In genomic region chr13:112490036-112490435, GRCm38 (mm10) we compare ENCODE assay signal across 20 mouse cellular contexts. TPM values are rescaled to one million over a fixed set of nuclear protein-coding genes. Genes with fewer than 3 reads are reported as not detected.
A peak's percentile ranks its signal among the peaks of the same experiment; 100 is the strongest.
DNase-seq lines count a peak whose midpoint lies in the region; ATAC-seq and TF ChIP-seq lines count a peak whose summit lies in the region.
"Had no signal": no experiment of that assay in that cellular context is flagged by ENCODE, and none has a peak within 500 bp of the region (broad histone marks: within the 10 kb centered on the region; RNA-seq: fewer than 3 reads in every experiment).

No protein-coding gene starts in this region.

- peak in 1 of 2 experiments; percentile 54; a peak in 2 of 4 replicates for TF ChIP-seq EP300 in MEL (IDR thresholded peaks at IDR 0.05; ENCODE audit: low read depth in 1 of 2, low read length in 2 of 2)

- no peaks in the 10 kb centered on the region for H3K79me2 ChIP-seq in MEL (ENCODE audit: control insufficient read depth, insufficient read depth, low read length, poor library complexity)

- no peak overlapping the region for H3K9ac ChIP-seq in heart, embryonic 11.5 days (ENCODE audit: low read depth, low read length)
- no peak overlapping the region for H3K9ac ChIP-seq in MEL (ENCODE audit: control insufficient read depth, low read depth, low read length, poor library complexity, severe bottlenecking)
- no peak overlapping the region for H3K9ac ChIP-seq in liver, embryonic 13.5 days
- no peak overlapping the region for H3K9ac ChIP-seq in forebrain, embryonic 16.5 days (replicated peaks; ENCODE audit: low read depth, low read length)
- H3K9ac ChIP-seq: embryonic facial prominence, embryonic 13.5 days; forebrain, embryonic 12.5 days; forebrain, postnatal 0 days; heart, embryonic 13.5 days; hindbrain, embryonic 14.5 days; intestine, embryonic 15.5 days had no signal

- H3K9me3 ChIP-seq in heart, embryonic 11.5 days (replicated peaks; ENCODE audit: control insufficient read depth, low read length): no peaks in the 10 kb centered on the region
- H3K9me3 ChIP-seq in MEL (replicated peaks; ENCODE audit: insufficient read depth, low read length): no peaks in the 10 kb centered on the region
- no peaks in the 10 kb centered on the region for H3K9me3 ChIP-seq in liver, embryonic 13.5 days (replicated peaks)
- H3K9me3 ChIP-seq in forebrain, embryonic 16.5 days (ENCODE audit: control insufficient read depth, low read length): no peaks in the 10 kb centered on the region
- H3K9me3 ChIP-seq: embryonic facial prominence, embryonic 13.5 days; forebrain, embryonic 12.5 days; heart, embryonic 13.5 days; intestine, embryonic 15.5 days had no signal

- H3K4me3 ChIP-seq in heart, embryonic 11.5 days (ENCODE audit: low read depth, low read length): no peak overlapping the region
- H3K4me3 ChIP-seq in MEL (ENCODE audit: control insufficient read depth in 1 of 2, insufficient read depth in 1 of 2, low read depth in 2 of 2, low read length in 2 of 2): no peak overlapping the region
- H3K4me3 ChIP-seq in liver, embryonic 13.5 days (replicated peaks): no peak overlapping the region
- H3K4me3 ChIP-seq in forebrain, embryonic 16.5 days (replicated peaks; ENCODE audit: low read length): no peak overlapping the region
- H3K4me3 ChIP-seq: embryonic facial prominence, embryonic 13.5 days; forebrain, embryonic 12.5 days; heart, embryonic 13.5 days; intestine, embryonic 15.5 days had no signal

- no peak for TF ChIP-seq POLR2A in MEL (IDR thresholded peaks at IDR 0.05; ENCODE audit: control insufficient read depth in 1 of 2, insufficient read depth in 1 of 2, low read depth in 1 of 2, low read length in 2 of 2, poor library complexity in 1 of 2)

- 54% methylated on average over 3 of the region's 3 CpGs for WGBS in heart, embryonic 11.5 days (ENCODE audit: insufficient replicate concordance)
- WGBS in liver, embryonic 13.5 days (ENCODE audit: insufficient replicate concordance): 36% methylated on average over 3 of the region's 3 CpGs
- WGBS in forebrain, embryonic 16.5 days: 96% methylated on average over 3 of the region's 3 CpGs

- peaks cover 38% of the 10 kb centered on the region for H3K36me3 ChIP-seq in heart, embryonic 11.5 days (ENCODE audit: control insufficient read depth, insufficient read depth, low read length)
- peaks cover 0 to 8% of the 10 kb centered on the region in 2 experiments; a peak in 2 of 4 replicates for H3K36me3 ChIP-seq in MEL (ENCODE audit: control insufficient read depth in 1 of 2, insufficient read depth in 2 of 2, low read length in 2 of 2)
- peaks cover 32% of the 10 kb centered on the region for H3K36me3 ChIP-seq in liver, embryonic 13.5 days
- 0 out of 2 replicates have a peak, but pooled peaks cover 4% of the 10 kb centered on the region for H3K36me3 ChIP-seq in forebrain, embryonic 16.5 days (ENCODE audit: control insufficient read depth, insufficient read depth)

- ATAC-seq in heart, embryonic 11.5 days (replicated peaks; ENCODE audit: insufficient number of reproducible peaks, low FRiP score, low TSS enrichment): peak; percentile 83
- ATAC-seq in liver, embryonic 13.5 days (ENCODE audit: low read depth): peak; percentile 66
- no peak for ATAC-seq in forebrain, embryonic 16.5 days
- ATAC-seq: activated CD4-positive, CD25-positive, alpha-beta regulatory T cell, adult 4 months; forebrain, postnatal 0 days; intestine, embryonic 15.5 days; Patski had no signal

- no peak for TF ChIP-seq RAD21 in MEL (IDR thresholded peaks at IDR 0.05; ENCODE audit: low read depth, low read length)

- no peak overlapping the region for H3K4me2 ChIP-seq in heart, embryonic 11.5 days
- no peak overlapping the region for H3K4me2 ChIP-seq in liver, embryonic 13.5 days
- no peak overlapping the region for H3K4me2 ChIP-seq in forebrain, embryonic 16.5 days (ENCODE audit: low read length)
- H3K4me2 ChIP-seq: embryonic facial prominence, embryonic 13.5 days; forebrain, embryonic 12.5 days; heart, embryonic 13.5 days; hindbrain, embryonic 14.5 days; intestine, embryonic 15.5 days had no signal

- H3K27me3 ChIP-seq in heart, embryonic 11.5 days (ENCODE audit: control insufficient read depth, insufficient read depth, low read length): no peaks in the 10 kb centered on the region
- no peaks in the 10 kb centered on the region for H3K27me3 ChIP-seq in MEL (ENCODE audit: control insufficient read depth in 1 of 2, insufficient read depth in 2 of 2, low read length in 2 of 2)
- no peaks in the 10 kb centered on the region for H3K27me3 ChIP-seq in liver, embryonic 13.5 days
- H3K27me3 ChIP-seq in forebrain, embryonic 16.5 days (replicated peaks; ENCODE audit: control insufficient read depth, insufficient read depth, low read length): no peaks in the 10 kb centered on the region
- H3K27me3 ChIP-seq: embryonic facial prominence, embryonic 13.5 days; forebrain, embryonic 12.5 days; heart, embryonic 13.5 days; intestine, embryonic 15.5 days; Patski had no signal

- no peak for DNase-seq in heart, adult 9 months (ENCODE audit: low spot score in 2 of 2)
- DNase-seq in 416B (ENCODE audit: low read depth) (peak; percentile 9), MEL (ENCODE audit: low read depth, low spot score) (peak; percentile 80)
- no peak for DNase-seq in liver, embryonic 13.5 days
- DNase-seq: adrenal gland, postnatal 25 days; cerebellum, adult 11 months; cerebellum, adult 9-10 months; cerebellum, postnatal 25 days; forebrain, postnatal 0 days; gastrocnemius, postnatal 14 days; kidney, adult 18-20 months had no signal

- TF ChIP-seq CTCF in MEL (IDR thresholded peaks at IDR 0.05 in 2 of 3, conservative IDR thresholded peaks at IDR 0.05 in 1 of 3; ENCODE audit: control insufficient read depth in 1 of 3, insufficient read depth in 1 of 3, low read depth in 2 of 3, low read length in 3 of 3, poor library complexity in 1 of 3, severe bottlenecking in 1 of 3): no peak

- H3K27ac ChIP-seq in heart, embryonic 11.5 days (ENCODE audit: low read depth, low read length): no peak overlapping the region
- no peak overlapping the region for H3K27ac ChIP-seq in MEL (ENCODE audit: control insufficient read depth, low read depth, low read length)
- no peak overlapping the region for H3K27ac ChIP-seq in liver, embryonic 13.5 days
- no peak overlapping the region for H3K27ac ChIP-seq in forebrain, embryonic 16.5 days (ENCODE audit: low read length)
- H3K27ac ChIP-seq: embryonic facial prominence, embryonic 13.5 days; forebrain, embryonic 12.5 days; heart, embryonic 13.5 days; hindbrain, embryonic 14.5 days; intestine, embryonic 15.5 days had no signal

- peaks cover 4% of the 10 kb centered on the region; the same call in 1 of the 2 replicates for H3K4me1 ChIP-seq in heart, embryonic 11.5 days (ENCODE audit: control insufficient read depth, insufficient read depth, low read length)
- H3K4me1 ChIP-seq in MEL (ENCODE audit: control insufficient read depth in 1 of 2, insufficient read depth in 2 of 2, low read length in 2 of 2): peaks cover 4 to 5% of the 10 kb centered on the region in 2 experiments; a peak in 2 of 4 replicates
- peaks cover 7% of the 10 kb centered on the region; the same call in 1 of the 2 replicates for H3K4me1 ChIP-seq in liver, embryonic 13.5 days (replicated peaks)
- no peaks in the 10 kb centered on the region for H3K4me1 ChIP-seq in forebrain, embryonic 16.5 days (replicated peaks; ENCODE audit: control insufficient read depth, insufficient read depth, low read length)
- H3K4me1 ChIP-seq: forebrain, embryonic 12.5 days; intestine, embryonic 15.5 days had no signal

TF ChIP-seq in MEL, 35 proteins besides CTCF, POLR2A, EP300 and RAD21:
- TF ChIP-seq GATA1 (IDR thresholded peaks at IDR 0.05; ENCODE audit: low read depth, low read length) (0 out of 2 replicates have a peak, but pooled peaks have one; percentile 35), ETS1 (IDR thresholded peaks at IDR 0.05; ENCODE audit: low read depth, low read length) (peak; percentile 44; the same call in 1 of the 2 replicates), JUND (IDR thresholded peaks at IDR 0.05; ENCODE audit: low read depth, low read length) (0 out of 2 replicates have a peak, but pooled peaks have one; percentile 68), TCF12 (IDR thresholded peaks at IDR 0.05; ENCODE audit: low read depth, low read length) (no peak)
TF ChIP-seq in MEL: peak in this region for 3.

RNA-seq across cellular contexts. Expression of gene Il6st, which starts 26.2 kb away (rescaled TPM):
- polyA plus RNA-seq in heart, embryonic 11.5 days (2014; fragmentation: Nextera tagmentation; extraction: Ambion mirVana): 50.0 and 68.2 TPM in 2 replicates
- 1.7 TPM in 2 replicates for total RNA-seq in MEL (2012; rRNA removed)
- polyA plus RNA-seq in MEL (2012; ENCODE audit: insufficient read depth in 1 of 2, insufficient read length in 2 of 2, low read depth in 1 of 2, low replicate concordance in 2 of 2, missing spikeins in 1 of 2): 1 to 10 TPM in 1 of 2 experiments, not detected in 1; 3.7 TPM
- 4.3 and 7.0 TPM in 2 replicates for polyA plus RNA-seq in liver, embryonic 13.5 days (2015; fragmentation: Nextera tagmentation; extraction: Ambion mirVana)
- 14.7 and 15.0 TPM in 2 replicates for polyA plus RNA-seq in forebrain, embryonic 16.5 days (2015; fragmentation: Nextera tagmentation; extraction: Ambion mirVana)

Comparison
In these comparisons a context has a peak if more than half of its experiments do, and no peak if none do; other contexts are left out.
1. DNase-seq: peak in 416B (single experiment) and MEL (single experiment); none in heart, adult 9 months (0 of 2) and liver, embryonic 13.5 days (single experiment).